Mouse (Mus musculus) megakaryocyte, adult 5-6 weeks (primary cell): ENCODE data around the gene Dusp7. TPM values are rescaled to one million over a fixed set of nuclear protein-coding genes. Genes with fewer than 3 reads are reported as not detected.

Experiments used
- ATAC-seq: 2 replicates; pipeline ENCODE4 v1.8.0; 2016; ENCODE audit warnings: mild to moderate bottlenecking, inconsistent platforms; ENCODE audit not compliant: poor library complexity, severe bottlenecking
- total RNA-seq, 2 experiments: library from RNA; stranded (forward) in 1 of 2; stranded (reverse) in 1 of 2; fragments of 153-499, 151-499 nt in 1 of 2; fragments of 221-1000, 200-1000 nt in 1 of 2; gene quantifications; 2 replicates each; pipeline versions ENCODE4 v1.2.3 to v1.2.4; 2015 to 2017

The Dusp7 gene
- total RNA-seq, 2 experiments from 2014 or later: 35.0 to 71.0 TPM

DNA sequence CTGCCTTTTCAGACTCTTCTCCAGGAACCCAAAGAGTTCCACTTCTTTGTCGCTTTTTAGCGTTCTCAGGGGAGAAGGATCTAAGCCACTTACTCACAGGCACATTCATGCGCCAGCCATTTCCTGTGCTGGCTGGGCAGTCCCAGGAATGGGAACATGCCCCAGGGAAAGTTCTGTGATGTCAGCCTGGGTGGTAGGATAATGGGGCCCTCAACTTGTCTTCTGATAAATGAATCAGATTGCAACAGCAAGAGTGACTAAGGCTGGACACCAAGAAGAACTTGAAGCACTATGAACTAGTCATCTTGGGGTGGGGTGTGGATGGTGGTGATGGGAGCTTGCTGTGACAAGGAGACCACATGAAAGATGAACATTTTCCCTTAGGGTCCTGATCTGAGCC lies 9.6 kb downstream of the Dusp7 start:
- no peak for ATAC-seq

DNA sequence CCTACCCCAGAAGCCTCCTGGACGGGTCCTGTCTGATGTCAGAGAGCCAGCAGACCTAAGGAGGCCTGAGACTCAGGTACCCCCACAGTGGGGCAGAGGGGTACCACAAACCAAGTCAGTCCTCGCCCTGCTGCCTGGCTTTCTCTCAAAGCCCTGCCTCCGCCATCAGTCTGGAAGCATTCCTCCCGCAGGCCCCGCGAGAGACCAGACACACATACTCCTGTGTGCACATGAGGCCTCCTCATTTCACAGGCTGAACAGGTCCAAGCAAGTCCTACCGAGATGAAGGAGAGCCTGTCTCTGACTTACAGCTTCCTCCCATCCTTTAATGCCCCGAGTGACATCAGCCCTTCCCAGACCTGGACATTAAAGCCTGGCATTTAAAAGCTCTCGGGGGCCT lies 10.3 kb downstream of the Dusp7 start:
- ATAC-seq: no peak

DNA sequence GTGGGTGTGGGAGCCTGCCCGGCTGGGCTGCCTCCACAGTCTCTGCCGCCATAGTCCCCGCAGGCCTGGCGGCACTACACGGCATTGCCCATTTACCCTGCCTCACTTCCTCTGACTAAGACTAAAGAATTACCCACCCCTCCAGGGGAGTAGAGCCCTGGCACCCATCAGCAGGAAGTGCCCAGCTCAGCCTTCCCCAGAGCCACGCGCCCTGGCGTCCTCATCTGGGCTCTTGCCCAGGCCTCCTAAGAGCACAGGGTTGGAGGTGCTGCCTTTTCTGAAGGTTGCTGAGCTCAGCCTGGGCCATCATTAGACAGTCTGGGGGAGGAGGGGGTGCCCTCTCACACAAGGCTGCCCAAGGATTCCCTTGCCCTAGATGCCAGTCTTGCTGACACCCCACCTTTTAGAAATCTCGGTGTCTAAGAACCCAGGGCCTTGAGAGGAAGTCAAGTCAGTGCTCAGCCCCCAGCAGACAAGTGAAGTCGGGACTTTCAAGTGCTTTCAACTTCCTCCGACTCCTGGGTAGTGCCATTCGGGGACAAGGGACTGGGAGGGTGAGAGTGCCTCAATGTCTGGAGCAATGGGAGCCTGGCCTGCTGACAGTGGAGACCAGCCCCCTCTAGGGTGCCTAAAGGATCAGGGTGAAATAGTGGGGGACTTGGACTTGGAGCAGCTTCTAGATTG lies 17.9 kb downstream of the Dusp7 start:
- peak; percentile 91 for ATAC-seq

DNA sequence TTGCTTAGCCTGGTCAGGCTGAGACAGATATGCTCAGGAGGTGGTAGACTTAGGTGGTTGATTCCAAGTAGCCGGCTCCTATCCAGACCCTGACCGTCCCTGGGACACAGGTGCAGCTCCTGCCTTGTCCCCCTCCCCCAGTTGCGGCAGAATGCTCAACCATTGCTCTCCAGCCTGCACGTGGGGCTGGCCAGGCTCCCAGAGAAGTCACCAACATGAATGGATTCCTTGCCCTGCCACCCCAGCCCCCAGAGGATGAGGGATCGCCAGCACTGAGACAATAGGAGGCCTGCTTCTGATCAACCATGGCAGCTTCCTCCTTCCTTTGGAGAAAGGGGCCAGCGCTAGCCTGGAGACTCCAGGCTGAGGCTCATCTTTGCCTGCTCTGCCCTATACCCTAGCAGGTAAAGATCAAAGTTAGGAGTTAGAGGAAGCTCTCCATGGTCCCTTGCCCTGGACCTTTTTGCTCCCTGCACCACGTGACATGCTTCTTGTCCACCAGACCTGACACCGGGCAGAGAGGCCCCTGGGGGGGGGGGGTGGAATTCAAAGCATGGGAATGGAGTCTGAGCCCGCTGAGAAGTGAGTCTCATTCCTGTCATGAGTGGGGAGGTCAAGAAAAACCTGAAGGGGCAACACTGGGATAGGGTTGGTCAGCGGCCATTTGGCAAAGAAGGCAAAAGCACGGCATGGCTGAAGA lies 24.5 kb downstream of the Dusp7 start:
- ATAC-seq: no peak

DNA sequence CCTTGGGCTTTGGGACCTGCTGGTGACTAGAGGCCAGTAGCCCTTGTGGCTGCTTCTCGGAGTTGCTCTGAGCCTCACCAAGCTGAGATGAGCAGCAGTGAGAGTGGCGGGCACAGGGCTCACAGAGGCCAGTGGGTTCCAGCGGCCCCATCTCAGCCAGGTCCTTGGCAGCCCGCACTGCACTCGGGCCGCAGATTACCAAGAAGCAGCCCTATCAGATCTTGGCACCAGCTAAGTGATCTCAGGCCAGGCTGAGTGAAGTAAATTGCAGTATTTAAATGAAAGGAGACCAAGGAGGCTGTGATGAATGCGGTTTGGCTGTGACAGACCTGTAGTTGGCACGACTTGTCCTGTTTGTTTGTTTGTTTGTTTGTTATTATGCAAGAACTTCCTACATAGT lies 25.1 kb downstream of the Dusp7 start:
- no peak for ATAC-seq

DNA sequence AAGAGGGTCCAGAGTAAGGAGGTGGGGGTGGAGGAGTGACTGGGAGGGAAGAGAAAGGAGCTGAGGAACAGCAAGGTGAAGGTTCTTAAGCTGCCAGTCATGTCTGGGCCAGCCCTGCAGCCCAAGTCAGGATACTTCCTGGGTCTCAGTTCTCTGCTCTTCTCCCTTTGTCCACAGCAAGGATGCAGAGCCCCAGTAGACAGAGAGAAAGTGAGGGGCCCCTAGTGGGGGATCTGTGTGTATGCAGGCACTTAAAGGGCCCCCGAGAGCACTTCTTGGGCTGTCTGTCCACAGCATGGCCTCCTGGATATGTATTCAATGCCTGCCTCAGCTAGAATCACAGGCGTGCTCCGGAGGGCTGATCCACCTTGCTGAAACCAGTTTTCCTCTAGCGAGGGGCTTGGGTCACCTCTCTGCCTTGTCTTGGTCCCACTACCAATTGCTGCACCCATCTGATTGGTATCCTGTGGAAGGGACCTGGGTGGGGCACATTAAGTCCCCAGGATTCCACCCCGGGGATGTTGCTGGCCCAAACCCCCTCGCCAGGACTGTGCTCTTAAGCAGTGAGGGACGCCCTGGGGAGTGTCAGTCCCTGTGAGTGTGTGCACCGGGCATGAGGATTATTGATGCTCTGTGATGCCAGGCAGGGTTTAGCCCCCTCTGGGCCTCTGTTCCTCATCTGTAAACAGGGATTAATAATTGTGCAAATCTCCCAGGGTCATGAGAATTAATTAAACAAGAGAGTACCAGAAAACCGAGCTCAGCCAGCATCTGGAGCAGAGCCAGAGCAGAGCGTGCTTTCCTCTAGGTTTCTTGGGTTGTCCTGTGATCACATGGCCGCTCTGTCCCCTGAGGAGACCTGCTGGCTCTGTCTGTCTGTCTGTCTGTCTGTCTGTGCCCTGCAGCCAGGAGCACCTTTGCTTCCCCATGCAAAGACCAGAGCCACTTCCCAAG lies 26.5 kb downstream of the Dusp7 start:
- ATAC-seq: peak; percentile 80

DNA sequence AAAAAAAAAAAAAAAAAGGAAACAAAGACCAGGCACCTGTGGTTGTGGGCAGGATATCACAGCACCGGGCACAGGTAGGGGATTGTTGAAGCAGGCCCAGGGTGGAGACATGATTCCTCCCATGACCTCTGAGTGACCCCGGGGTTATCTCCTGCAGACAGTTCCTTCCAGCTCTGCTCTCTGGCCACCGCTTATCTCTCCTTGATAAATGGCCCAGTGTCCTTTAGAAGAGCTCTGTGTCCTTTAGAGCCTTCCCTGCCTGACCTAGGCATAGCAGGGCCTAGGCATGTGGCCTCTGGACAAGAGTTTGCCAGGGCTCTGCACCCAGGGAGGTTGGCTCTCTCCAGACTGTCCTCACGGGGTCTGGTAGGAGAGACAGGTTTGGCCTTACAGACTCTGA lies 29.3 kb downstream of the Dusp7 start:
- ATAC-seq: no peak

DNA sequence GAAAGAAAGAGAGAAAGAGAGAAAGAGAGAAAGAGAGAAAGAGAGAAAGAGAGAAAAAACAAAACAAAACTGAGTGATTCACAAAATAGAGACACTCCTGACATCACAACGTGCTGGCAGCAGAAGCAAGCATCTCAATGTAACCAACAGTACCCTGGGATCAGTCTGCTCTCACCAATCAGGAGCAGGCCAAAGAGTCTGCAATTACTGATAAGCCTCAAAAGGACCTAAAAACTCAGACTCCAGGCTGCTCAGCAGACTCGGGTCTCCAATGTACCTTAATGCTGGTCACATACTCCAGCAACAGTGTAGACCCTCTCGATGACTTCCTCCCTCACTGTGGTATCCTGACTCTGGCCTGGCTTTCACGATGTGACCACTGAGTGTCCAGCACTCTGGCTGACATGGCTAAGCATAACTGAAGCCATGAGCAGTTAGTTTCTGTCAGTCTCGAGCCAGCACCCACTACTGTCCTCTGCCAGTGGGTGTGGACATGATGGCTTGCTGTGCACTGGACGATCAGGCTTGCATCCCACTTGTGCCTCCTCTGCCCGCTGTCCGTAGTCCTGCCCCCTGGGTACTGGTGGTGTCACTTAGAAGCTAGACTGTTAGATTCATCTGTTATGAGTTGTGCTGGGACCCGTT lies 30.4 kb downstream of the Dusp7 start:
- no peak for ATAC-seq

DNA sequence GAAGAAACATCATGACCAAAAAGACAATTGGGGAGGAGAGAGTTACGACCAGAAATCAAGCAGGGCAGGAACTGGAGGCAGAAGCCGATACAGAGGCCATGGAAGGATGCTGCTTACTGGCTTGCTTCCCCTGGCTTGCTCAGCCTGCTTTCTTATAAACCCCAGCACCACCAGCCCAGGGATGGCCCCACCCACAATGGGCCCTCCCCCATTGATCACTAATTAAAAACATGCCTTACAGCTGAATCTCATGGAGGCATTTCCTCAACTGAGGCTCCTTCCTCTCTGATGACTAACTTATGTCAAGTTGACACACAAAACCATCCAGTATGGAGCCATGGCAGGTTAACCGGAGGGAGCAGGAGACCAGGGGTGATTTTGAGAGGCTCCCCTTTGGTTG lies 31.4 kb downstream of the Dusp7 start:
- ATAC-seq: no peak

DNA sequence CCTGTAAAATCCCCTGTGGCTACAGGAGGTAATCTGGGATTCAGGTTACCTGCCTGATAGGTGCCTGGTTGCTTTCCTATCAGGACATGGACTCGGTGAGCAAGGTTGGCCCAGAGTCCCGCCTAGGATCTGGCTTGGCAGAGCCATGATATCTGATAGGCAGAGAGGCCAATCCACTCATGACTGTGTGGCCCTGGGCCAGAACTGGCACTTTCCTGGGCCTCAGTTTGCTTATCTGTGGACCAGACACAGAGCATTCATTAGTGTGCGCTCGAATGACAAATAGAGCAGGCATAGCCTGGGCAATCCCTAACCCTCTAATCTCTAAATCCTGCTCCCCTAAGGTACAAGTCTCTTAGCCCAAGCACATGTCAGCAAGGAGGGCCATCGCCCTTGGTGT lies 33.7 kb downstream of the Dusp7 start:
- no peak for ATAC-seq

DNA sequence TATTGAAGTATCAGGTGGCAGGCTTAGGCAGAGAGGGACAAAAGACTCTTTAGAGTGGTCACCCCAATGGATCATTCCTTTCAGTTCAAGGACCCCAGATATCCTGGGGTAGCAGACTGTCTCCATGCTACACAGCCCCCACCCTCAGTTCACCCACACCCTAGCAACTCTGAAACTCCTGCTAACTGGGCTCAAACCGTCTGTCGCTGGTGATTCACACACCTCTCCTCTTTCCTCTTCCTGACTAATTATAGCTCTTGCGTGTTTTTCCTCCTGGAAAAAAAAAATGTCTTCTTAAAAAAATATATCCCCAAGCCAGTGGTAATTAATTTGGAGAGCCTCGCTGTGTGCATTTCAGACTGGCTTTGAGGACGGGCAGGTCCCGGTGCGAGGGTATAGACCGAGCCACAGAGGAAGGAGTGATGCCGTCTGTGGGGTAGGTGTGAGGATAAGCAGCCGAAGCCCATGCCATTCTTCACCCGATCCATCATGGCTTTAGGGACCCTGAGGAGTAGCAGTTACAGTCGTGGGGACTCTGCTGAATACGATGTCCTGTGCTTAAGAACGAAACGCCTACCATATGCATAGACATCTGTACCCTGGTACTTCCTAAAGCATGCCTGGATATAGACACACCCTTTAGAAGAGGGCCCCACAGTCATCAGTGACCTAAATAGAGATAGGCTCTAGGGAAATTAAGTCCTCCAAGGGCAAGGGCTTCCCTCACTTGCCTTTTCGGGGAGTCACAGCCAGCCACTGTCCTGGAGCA lies 34.4 kb downstream of the Dusp7 start:
- no peak for ATAC-seq

DNA sequence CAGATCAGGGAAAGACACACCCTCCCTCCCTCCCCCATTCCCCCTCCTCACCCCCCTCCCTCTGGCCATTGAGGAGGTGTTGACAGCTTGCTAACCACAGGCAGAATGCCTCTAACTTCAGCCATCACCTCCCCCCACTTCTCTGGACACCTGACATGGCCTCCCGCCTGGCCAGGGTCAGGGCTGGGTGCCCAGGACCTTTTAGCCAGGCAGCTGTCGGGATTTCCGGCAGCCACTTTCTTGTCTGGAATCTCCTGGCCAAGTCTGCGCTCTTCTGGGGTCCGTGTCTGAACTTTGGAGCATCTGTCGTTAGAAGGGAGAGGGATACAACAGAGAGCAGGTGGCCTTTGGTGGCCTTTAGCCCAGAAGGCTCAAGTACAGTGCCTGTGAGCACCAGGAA lies 36.8 kb downstream of the Dusp7 start:
- no peak for ATAC-seq

DNA sequence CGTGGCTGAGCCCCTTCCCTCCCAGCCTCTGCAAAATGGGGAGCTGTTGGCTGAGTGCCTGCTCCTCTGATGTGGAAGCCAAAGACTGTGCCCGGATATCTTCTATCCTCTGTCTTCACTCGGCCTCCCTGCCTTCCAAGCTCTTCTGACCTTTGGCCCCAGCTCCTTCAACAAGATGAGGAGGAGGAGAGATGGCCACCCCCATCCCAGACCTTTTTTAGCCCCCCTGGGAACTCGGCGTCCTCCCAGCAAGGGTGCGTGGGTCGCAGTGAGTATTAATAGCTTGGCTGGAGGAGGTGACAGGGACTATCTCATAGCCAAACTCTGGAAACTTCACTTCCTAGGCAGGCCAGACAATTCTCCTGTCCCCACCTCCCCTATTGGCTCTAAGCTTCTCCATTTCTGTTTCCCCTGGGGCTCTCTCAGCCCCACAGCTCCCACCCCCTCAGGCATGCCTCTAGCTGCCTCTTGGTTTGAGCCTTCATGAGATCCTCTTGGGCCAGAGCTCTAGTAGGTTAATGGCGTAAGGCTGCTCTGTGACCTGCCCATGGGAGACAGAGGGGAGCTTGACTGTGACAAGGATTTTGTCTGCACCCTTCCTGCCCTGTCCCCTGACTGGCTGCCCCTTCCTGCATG lies 38.1 kb downstream of the Dusp7 start:
- no peak for ATAC-seq

DNA sequence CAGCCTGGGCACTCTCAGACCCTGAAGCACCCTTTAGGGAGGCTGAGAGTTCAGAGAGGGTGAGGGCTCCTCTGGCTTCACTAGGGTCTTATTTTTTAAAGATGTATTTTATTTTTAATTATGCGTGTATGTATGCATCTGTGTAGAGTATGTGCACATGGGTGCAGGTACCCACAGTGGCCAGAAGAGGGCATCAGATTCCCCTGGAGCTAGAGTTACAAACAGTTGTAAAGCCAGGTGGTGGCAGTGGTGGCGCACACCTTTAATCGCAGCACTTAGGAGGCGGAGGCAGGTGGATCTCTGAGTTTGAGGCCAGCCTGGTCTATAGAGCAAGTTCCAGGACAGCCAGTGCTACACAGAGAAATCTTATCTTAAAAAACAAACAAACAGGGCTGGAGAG lies 40.7 kb downstream of the Dusp7 start:
- no peak for ATAC-seq

DNA sequence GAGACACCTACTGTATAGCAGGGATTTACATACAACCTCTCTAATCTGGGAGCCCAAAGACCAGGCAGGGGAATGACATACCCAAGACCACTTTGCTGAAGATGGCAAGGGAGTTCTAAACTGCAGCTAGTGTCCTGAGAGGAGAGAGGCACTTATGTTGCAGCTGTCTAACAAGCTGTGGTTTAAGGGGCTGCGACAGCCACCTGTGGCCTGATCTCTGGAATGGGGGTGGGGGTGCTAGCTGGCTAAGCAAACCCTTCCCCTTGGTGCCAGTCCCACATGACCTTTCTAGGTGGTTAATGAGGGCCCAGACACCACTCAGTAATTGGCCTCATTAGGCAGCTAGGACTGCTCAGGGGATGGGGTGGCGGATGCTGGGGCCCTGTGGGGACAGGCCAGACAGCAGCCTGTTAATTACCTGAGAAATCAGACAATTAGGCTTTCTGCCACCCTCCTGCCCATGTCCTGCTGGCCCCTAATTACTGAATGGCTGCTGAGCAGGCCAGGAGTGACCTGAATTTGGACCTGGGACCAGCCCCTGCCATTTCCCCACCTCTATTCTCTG lies 41.7 kb downstream of the Dusp7 start:
- ATAC-seq: no peak

DNA sequence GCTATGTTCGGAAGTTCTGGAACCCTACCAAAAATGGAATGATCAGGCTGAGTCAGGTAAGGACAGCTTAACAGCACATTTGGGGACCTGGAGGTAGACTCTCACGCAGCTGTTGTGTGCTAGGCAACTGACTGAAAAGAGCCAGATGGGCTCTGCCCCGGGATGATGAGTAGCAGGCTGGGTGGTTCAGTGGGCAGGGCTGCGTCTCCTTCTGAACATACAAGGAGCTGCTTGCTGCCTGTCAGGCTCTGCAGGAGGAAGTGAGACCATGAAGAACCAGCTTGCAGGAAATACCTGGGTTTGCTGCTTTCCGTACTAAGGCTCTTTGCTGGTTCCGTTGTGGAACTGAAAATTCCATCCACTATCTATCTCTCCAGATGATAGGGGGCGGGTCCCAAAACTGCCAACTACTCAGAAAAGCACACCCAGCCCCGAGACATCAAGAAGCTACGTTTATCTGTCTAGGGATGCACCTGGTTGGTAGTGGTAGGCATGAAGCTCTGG lies 42.7 kb downstream of the Dusp7 start:
- peak; percentile 78 for ATAC-seq

DNA sequence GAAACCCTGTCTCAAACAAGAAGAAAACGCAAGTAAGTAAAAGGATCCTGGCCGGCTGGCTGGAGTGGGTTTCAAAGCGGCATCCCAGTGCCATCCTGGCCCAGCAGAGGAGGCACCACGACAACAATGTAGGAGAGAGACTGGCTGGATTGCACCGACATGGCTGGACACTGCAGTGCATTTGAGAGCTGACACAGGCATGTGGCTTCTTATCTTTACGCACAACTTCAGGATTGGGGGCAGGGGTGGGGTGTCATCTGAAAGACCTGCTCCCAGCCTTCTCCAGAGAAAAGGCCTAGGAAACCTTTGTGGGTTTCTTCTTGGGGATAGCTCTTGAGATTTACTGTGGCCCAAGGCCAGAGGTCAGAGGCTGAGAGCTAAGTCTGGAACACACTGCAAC lies 43.3 kb downstream of the Dusp7 start:
- ATAC-seq: 0 out of 2 replicates have a peak, but pooled peaks have one; percentile 9

DNA sequence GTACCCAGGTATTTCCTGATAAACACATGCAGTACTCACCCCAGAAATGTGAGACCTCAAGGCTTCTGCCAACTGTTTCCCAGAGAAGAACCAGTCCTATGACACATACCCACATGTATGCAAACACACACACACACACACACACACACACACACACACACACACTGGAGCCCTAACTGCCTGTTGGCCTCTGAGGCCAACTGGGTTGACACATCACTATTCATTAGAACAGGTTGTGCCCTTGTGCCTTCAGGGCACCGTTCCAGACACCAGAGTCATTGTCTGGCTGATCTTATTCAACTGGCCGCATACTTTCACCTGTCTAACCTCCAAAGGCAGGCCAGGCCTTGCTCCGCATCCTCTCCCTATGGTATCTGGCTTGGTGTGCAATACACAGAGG lies 43.8 kb downstream of the Dusp7 start:
- no peak for ATAC-seq

DNA sequence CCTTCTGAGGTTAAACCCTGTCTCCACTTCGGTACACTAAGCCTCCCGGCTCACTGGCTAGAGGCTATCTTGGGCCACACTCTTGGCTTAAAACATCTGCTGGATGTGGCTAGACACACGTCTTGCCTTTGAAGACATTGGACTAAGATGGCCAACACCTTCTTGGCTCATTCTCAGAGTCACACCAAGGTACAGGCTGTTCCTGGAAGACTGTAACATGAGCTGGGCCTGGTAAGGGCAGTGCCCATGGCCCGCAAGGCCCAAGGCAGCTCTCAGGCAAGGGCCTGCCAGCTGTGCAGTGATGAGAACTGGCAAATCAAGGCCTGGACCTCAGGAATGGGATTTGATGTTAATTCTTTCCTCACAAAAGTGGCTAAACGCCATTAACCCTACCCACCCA lies 45.2 kb downstream of the Dusp7 start:
- no peak for ATAC-seq
